Mouse (Mus musculus) A20 (cell line): ENCODE data around the gene Brd2.

Experiments used
- DNase-seq: peaks from one replicate; pipeline ENCODE4 v3.0.0-alpha.2; 2011; ENCODE audit warnings: low read depth, low spot score

The Brd2 gene

DNA sequence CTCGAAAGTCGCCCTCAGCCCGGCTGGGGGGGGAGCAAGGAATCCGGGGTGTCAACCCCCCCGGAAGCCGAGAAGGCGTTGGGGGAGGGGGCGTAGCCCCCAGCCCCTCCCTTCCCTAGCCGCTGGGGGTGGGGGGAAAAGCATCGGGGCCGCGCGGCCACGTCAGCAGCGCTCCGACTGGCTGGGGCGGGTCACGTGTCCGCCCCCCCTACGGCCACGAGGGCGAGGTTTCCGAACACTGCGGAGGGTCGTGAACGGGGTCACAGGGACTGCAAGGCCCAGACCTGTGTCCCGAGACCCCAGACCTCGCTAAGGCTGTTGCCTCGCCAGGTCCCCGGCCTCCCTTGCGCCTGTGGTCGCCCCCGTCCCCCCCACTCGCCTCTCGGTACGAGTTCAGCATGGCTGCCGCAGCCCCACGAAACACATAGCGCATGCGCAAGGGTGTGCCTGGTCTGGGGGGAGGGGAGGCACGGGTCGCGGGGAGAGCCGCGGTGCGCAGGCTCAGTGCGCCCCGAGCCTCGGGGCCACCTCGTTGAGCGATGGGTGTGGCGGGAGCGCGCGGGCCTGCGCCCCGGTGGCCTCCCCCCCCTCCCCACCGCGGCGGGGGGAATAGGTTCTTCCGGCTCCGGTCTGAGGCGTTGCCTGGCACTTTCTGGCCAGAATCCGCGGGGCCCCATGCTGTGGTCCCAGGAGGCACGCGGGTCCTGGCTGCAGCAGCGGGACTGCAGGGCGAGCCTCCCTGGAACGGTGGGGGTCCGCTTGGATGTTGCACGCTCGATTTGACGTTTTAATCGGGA lies at the start of gene Brd2:
Gene Brd2 (minus strand): TSS at position 447 of the 797 bp plus-strand sequence.
- peak; percentile 100 for DNase-seq

- peak; percentile 97 for DNase-seq
Observed at GRCm38 (mm10) chr17:34170877-34171498, 48.6 kb upstream of the Brd2 start.

DNA sequence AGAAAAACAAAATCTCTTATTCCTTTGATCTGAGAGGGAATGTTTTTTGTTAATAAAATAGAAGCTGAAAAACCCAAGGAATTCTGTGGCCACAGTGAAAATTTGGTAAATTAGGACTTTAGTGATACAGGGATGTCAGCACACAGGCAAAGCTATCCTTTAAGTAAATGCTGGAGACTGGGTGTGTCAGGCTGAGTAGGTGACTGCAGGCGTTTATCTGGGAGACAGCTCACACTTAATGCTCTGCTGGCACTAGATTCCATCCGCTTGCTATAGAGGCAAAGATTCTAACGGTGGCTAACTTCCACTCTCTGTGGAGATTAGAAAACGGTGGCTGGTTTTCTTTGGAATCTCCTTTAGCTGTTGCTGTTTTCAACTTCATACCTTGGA lies 48.0 kb upstream of the Brd2 start:
- no peak for DNase-seq

GRCm38 (mm10) chr17:34169279-34169678 lies 46.8 kb upstream of the Brd2 start:
- peak; percentile 80 for DNase-seq

DNA sequence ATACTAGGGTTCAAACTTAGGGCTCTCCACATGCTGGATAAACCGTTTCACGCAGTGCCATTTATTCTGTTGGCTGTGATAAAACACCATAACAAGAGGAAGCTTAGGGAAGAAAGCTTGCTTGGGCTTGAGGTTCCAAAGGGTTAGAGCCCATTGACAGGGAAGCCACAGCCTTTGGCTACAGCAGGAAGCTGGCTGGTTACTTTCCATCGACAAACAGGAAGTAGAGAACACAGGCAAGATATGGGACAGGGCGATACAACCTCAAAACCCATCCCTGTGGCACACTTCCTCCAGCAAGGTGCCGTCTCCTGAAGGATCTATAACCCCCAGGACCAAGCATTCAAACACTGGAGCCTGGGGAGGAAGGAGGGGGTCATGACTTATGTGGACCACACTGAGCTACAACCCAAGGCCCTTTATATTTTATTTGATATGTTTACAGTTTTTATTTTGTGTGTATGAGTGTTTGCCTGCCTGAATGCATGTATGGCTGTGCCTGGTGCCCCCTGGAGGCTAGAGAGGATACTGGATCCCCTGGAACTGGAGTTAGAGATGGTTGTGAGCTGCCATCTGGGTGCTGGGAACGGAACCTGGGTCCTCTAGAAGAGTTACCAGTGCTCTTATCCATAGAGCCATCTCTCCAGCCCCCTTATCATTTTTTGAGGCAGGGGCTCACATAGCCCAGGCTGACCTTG lies 42.7 kb upstream of the Brd2 start:
- DNase-seq: peak; percentile 52

DNA sequence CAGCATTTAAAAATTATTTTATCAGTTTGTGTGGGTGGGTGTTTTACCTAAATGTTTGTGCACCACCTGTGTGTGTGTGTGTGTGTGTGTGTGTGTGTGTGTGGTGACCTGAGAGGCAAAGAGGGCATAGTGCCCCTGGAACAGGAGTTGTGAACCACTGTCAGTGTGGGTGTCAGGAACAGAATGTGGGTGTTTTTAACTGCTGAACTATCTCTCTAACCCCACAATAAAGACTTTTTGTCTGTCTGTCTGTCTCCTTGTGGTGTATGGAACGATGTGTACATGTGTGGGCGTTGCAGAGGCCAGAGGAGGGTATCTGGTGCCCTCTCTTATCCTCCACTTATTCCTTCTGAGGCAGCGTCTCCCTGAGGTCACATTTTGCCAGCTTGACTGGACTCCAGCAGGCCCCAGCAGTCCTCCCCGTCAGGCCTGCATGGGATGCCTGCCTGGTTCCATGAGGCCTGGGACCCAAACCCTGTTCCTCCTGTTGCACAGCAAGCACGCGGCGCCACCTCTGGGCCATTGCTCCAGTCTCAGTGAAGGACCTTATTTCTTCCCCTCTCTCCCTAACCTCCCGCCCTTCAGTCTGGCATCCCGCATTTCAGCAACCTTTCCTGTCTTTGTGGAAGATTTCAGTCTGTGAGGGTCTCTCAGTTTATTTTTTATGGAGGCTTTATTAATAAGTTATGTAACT lies 41.9 kb upstream of the Brd2 start:
- peak; percentile 74 for DNase-seq

GRCm38 (mm10) chr17:34155534-34155933 lies 33.1 kb upstream of the Brd2 start:
- DNase-seq: no peak

- peak; percentile 68 for DNase-seq
Observed at GRCm38 (mm10) chr17:34152923-34153322, 30.5 kb upstream of the Brd2 start, which contains the start of gene H2-DMb1. Gene H2-DMb1 (plus strand): TSS chr17:34153072.

GRCm38 (mm10) chr17:34144960-34145371 lies 22.5 kb upstream of the Brd2 start:
- peak; percentile 94 for DNase-seq

GRCm38 (mm10) chr17:34144221-34144620 lies 21.8 kb upstream of the Brd2 start:
- DNase-seq: peak; percentile 58

DNA sequence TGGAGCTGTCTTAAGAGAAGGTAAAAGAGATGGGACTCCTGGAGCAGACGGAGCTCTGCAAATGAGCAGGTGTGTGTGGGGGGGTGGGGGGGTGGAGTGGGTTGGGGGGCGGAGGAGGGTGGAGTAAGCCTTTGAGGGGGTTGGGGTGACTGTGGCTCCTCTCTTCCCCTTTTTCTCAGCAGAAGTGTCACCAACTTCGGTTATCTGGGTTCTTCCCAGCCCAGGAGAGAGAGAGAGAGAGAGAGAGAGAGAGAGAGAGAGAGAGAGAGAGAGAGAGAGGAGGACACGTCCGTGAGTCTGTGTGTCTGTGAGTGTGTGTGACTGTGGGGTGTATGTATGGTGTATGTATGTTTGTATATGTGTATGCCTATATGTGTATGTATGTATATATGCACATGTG lies 21.0 kb upstream of the Brd2 start:
- no peak for DNase-seq

DNA sequence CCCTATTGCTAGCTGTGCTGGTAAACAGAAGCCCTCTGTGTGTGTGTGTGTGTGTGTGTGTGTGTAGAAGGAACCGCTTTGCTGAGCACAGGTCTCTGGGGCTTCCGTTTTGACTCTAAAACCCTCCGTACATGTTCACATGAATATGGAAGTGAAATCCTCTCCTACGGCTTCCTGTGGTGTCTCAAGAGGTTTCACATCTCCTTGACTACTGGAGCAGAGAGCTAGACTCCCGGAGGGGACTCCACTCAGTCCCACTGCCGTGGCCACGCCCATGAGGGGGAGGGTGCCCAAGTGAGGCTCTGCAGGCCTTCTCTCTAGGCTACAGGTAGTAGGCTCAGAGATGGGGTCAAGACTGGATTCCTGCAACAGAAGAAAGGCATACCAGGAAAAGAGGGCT lies 20.6 kb upstream of the Brd2 start, which contains the start of gene H2-DMb2:
Gene H2-DMb2 (plus strand): TSS at position 275 of the 400 bp plus-strand sequence.
- peak; percentile 99 for DNase-seq

DNA sequence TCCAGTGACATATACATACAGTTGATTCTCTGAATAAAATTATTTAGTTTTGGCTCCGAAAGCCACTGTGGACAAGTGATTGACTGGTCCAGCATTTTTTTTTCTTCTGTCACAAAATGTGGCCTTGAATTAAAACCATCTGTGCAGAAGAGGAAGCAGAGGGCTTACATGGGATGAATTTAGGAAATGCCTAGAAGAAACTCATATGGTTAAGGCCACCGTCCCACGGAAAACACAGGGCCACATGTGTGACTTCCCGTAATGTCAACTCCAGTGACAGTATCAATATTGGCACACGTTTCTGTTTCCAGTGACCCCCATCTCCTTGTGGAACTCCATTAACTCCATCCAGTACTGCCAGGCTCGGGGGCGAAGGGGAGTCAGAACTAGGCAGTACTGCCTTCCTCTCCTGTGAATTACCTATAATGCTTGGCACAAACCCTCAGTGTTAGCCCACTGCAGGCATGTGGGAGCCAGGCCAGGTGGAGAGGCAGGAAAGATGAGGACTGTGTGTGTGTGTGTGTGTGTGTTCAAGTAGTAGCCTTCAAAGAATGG lies 20.1 kb upstream of the Brd2 start:
- DNase-seq: no peak

GRCm38 (mm10) chr17:34141448-34141847 lies 19.0 kb upstream of the Brd2 start:
- DNase-seq: no peak

DNA sequence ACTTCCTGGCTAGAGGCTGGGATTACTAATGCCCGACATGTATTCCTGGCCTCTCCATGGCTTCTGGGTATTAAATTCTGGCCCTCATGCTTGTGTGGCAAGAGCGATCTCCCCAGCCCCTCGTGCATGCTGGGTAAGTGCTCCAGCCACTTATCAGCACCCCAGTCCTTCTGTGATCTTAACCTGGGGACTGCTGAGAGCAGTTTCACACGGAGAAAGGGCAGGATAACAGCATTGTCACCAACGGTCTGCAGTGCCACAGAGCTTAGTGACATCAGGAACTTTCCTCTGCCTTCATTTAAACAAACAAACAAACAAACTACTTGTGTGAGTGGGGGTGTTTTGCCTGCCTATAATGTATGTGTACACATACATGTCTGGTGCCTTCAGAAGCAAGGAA lies 17.8 kb upstream of the Brd2 start:
- no peak for DNase-seq

- DNase-seq: no peak
Observed at GRCm38 (mm10) chr17:34139416-34139815, 17.0 kb upstream of the Brd2 start.

- DNase-seq: no peak
Observed at GRCm38 (mm10) chr17:34138655-34139054, 16.2 kb upstream of the Brd2 start.

- DNase-seq: no peak
Observed at GRCm38 (mm10) chr17:34137601-34138000, 15.2 kb upstream of the Brd2 start.

- peak; percentile 100 for DNase-seq
Observed at GRCm38 (mm10) chr17:34135297-34136224, 13.1 kb upstream of the Brd2 start.

GRCm38 (mm10) chr17:34134451-34134850 lies 12.0 kb upstream of the Brd2 start:
- no peak for DNase-seq
